Mouse (Mus musculus): ENCODE measurements around the gene Prmt9.

GRCm38 (mm10) chr8:77552491-77552890 lies 3.3 kb downstream of the Prmt9 start:
- TF ChIP-seq CTCF (IDR thresholded peaks at IDR 0.05) (no peak), EP300 (IDR thresholded peaks at IDR 0.05) (no peak)
